Mouse (Mus musculus): ENCODE data around the gene Spdef.

The Spdef gene

GRCm38 (mm10) chr17:27725412-27725811 is 3.3 kb downstream of the Spdef start:
- DNase-seq (ENCODE audit: low spot score in 2 of 2): no peak

GRCm38 (mm10) chr17:27725011-27725410 is 3.7 kb downstream of the Spdef start:
- no peak for DNase-seq (ENCODE audit: low spot score in 2 of 2)

DNA sequence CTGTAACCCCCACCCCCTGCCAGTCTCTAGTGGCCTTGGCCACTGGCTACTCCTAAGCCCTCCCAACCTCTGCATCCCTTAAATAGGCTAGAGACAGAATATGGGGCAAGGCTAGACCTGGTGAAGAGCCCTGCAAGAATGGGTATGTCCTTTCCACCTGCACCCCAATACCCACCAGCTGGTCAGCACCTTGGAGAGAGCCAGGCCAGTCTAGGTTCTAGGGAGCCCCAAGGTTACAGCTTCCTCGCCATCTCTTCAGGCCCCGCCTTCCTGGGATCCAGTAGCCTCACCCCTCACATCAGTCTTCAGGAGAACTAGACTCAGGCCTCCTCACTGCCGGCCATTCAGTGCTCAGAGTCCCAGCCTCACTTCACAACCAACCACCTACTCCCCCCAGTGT is 4.4 kb downstream of the Spdef start:
- no peak for DNase-seq (ENCODE audit: low spot score in 2 of 2)

- no peak for DNase-seq (ENCODE audit: low spot score in 2 of 2)
These were observed 7.6 kb downstream of the Spdef start for GRCm38 (mm10) chr17:27721125-27721664.

DNA sequence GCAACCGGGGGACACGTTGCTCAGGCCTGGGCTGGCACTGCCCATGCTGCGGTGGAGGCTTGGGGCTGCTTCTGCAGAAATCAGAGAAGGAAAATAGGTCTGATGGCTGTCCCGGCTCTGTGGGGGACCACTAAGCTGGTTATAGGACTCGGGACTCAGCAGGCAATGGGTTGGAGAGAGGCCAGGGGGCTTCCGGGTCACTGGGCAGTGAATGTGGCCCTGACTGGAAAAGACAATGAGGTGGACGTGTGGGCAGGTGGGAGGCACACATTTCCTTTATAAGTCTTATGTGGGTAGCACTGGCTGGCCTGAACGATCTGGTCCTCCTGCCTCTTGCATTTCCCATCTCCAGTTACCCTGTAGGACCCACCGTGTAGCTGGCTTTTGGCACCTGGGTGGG is 8.4 kb downstream of the Spdef start:
- DNase-seq (ENCODE audit: low spot score in 2 of 2): no peak

DNA sequence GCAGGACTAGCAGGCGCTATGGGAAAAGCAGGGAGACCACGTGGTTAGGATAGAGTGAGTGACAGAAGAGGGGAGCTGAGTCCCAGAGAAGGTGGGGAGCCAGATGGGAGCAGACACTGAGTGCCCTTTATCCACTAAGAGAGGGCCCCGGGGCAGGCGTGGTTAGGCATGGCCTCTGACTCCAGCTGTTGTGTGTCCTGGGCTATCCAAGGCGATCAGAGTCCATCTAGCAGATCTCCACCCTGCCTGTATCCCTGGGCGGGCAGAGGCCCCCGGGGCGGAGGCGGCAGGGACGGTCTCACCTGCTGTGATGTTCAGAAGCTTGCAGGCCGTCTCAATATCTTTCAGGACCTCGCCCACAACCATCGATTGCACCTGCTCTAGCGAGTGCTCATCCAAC is 9.1 kb downstream of the Spdef start:
- DNase-seq (ENCODE audit: low spot score in 2 of 2): no peak

GRCm38 (mm10) chr17:27718250-27718649 is 10.5 kb downstream of the Spdef start:
- no peak for DNase-seq (ENCODE audit: low spot score in 2 of 2)

DNA sequence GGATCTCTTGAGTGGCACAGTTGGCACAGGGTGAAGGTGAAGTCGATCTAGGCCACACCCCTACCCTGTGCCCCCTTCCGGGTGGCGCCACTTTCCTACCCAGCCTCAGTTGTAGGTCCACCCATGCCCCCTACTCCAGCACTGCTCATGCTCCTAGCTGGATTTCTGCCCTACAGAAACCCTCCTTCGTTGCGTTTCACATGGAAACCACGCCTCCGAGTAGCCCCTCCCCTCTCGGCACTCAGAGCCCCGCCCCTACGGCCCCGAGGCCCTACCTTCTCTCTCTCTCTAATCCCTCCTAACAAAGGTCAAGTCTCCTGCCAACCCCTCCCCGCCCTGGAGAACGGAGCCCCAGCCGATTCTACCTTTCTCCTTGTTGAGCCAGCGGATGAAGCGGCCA is 12.0 kb downstream of the Spdef start:
- DNase-seq (ENCODE audit: low spot score in 2 of 2): no peak

GRCm38 (mm10) chr17:27712832-27713231 is 15.9 kb downstream of the Spdef start:
- no peak for DNase-seq (ENCODE audit: low spot score in 2 of 2)

DNA sequence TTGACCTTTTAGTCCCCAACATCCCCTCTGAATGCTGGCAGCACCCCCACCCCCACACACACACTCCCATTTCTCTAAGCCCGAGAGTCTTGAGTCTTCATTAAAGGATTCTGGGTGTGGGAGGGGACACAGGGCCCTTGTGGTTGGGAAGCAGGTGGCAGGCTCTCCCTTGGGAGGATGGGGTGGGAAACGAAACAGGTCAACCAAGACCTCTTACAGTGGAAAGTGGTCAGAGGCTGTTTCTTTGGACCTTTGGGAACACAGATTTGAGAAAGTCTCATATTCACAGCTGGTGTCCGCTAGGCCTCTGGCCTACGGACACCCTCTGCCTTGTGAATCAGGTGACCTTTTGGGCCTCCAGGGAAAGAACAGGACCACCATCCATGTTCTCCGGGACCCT is 19.1 kb downstream of the Spdef start:
- DNase-seq (ENCODE audit: low spot score in 2 of 2): no peak

GRCm38 (mm10) chr17:27707954-27708661 is 20.6 kb downstream of the Spdef start:
- DNase-seq (ENCODE audit: low spot score in 2 of 2): peak in 1 of 2 experiments; percentile 11

DNA sequence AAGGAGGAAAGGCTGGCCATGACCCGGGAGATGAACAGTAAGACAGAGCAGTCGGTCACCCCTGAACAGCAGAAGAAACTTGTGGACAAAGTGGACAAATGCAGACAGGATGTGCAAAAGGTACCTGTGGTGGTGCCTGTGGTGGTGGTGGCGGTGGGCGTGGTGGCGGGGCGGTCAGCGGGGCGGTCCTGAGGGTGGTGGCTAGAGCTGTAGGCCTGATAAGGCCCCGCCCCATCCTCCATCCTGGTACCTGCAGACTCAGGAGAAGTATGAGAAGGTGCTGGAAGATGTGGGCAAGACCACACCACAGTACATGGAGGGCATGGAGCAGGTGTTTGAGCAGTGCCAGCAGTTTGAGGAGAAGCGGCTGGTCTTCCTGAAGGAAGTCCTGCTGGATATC is 23.1 kb downstream of the Spdef start:
- DNase-seq (ENCODE audit: low spot score in 2 of 2): no peak

DNA sequence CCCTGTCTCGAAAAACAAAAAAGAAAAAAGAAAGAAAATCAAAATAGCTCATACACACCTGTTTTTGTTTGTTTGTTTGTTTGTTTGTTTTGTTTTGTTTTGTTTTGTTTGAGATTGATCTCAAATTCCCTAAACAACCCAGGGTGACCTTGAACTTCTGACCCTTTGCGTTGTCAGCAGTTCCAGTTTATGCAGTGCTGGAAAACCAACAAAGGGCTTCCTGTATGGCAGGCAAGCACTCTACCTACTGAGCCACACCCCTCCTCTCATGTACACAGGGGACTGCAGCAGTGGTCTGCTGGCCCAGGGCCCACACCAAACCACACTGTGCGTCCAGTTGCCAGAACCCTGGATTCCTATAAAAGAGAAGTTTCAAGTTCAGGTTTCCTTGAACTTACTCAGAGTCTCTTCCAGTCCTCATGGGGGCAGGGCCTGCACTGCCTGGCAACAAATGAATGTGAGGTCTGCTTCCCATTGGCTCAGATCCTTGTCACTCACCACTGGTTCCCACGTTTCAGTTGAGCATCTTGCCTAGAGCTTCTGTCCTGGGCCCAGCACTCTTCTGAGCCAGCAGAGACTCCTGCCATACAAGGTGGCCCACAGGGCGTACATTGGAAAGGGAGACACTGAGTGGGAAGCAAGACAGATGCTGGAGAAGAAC is 24.7 kb downstream of the Spdef start:
- no peak for DNase-seq (ENCODE audit: low spot score in 2 of 2)

DNA sequence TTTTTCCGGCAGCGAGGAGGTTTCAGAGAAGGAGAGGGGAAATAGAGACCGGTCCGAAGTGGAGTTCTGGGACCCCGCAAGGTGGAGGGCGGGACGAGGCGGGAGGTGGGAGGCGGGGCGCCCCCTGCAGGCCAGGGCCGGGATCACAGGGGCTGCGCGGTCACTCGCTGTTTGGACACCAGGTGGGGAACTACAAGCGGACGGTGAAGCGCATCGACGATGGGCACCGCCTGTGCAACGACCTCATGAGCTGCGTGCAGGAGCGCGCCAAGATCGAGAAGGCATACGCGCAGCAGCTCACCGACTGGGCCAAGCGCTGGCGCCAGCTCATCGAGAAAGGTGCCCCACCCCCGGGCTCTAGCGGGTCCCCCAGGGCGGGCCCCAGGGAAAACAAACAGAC is 26.2 kb downstream of the Spdef start:
- DNase-seq (ENCODE audit: low spot score in 2 of 2): peak; percentile 10 to 18

DNA sequence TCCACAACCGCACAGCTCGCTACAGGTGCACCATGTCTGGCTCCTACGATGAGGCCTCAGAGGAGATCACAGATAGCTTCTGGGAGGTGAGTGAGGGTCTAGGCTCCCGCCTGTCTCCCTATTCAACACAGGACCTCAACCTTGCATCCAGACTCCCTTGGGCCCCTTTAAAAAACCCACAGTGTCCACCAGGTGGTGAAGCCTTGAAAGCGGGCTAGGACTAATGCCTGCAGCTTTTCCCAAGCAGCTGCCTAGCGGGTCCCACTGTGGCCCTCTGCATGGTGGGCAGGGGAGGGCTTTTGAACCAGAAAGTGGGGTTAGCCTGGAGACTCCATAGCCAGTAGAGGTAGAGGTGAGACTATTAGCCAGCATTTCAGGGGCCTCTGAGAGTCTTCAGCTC is 26.9 kb downstream of the Spdef start:
- no peak for DNase-seq (ENCODE audit: low spot score in 2 of 2)

DNA sequence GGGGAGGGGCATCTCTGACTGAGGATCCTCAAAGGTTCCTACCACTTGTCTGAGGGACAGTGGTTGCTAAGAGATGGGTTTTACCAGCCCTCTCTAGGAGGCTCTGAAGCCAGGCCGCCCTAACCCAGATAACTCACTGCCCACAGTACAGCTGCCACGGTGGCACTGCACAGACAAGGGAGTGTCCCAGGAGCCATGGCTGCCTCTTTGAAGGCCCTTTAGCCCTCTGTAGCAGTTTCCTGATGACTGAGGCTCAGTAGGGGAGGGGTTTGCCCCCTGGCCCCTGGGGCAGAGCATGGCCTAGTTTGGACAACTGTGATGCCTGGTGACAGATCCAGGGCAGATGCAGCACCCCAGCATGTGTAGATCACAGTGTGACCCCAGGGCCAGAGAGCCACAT is 27.9 kb downstream of the Spdef start:
- DNase-seq (ENCODE audit: low spot score in 2 of 2): no peak

DNA sequence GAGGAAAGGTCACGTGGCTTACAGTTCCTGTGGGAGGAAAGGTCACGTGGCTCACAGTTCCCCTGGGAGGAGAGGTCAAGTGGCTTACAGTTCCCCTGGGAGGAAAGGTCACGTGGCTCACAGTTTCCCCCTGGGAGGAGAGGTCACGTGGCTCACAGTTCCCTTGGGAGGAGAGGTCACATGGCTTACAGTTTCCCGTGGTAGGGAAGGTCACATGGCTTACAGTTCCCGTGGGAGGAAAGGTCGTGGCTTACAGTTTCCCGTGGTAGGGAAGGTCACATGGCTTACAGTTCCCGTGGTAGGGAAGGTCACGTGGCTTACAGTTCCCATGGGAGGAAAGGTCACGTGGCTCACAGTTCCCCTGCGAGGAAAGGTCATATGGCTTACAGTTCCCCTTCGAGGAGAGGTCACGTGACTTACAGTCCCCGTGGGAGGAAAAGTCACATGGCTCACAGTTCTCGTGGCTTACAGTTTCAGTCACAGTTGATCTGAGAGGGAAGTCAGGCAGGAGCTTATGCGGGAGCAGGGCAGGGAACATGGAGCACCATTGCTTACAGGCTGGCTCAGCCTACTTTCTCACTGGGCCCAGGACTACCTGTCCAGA is 29.0 kb downstream of the Spdef start:
- DNase-seq (ENCODE audit: low spot score in 2 of 2): no peak

DNA sequence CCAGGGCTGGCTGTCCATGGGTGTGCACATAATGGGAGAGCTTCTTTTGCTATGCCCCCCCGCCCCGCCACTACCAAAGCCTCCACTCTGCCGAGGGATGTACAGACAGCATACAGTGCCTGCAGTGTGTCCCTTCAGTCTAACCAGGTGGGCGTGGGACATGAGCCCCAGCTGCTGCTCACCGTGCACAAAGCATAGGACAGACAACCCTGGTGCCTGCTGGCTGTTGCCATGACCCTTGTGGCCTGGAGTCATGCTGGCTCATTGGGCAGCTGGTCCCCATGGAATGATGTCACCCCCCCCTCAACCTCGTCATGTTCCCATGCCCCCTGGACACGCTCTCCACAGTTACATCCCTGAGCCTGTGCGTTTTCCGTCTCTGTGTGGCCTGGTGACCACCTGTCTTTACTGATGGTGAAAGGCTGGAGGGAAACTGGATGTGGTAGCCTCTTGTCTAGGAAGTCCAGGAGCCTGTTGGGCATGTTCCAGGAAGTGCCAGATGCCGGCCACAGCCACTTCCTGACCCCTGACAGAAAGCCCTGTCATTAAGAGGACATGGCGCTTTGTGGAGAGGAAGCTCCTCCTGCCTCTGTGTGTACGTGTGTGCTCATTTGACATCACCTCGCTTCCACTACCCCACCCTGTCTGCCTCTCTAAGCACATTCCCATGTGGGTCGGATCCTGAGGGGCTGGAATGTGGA is 37.6 kb downstream of the Spdef start:
- DNase-seq (ENCODE audit: low spot score in 2 of 2): no peak

GRCm38 (mm10) chr17:27686395-27686794 is 42.4 kb downstream of the Spdef start:
- no peak for DNase-seq (ENCODE audit: low spot score in 2 of 2)

GRCm38 (mm10) chr17:27685550-27685913 is 43.2 kb downstream of the Spdef start:
- DNase-seq (ENCODE audit: low spot score in 2 of 2): no peak

DNA sequence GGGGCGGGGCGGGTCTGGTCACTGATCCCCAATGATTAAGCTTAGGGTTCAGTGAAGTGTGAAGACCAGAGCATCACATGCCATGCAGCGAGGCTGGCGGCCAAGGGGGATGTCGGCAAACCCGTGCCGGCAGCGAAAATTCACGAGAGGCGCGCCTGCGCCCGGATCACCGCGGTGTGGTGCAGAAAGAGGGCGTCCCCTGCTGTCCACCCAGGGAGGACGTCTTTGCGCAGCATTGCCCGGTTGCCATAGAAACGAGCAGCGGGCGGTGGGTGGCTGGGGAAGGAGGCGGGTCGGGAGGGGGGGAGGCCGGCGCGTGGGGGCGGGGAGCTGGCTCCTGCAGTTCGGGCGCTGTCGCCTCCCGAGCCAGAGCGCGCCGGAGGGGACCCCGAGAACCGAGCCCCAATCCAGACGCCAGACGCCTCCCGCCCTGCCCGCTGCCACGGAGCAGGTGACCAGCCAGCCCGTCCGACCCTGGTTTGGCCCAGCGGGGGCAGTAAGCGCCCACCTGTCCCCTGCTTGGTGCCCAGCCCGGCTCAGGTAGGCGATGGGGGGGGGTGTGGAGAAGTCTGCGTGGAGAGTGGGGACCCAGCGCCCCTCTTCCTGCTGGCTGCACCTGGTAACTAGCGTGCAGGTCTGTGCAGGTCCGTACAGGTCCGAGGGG is 43.7 kb downstream of the Spdef start:
- no peak for DNase-seq (ENCODE audit: low spot score in 2 of 2)

Data from heart, adult 9 months (tissue).